Mouse (Mus musculus) cerebellum, adult (tissue): ENCODE data around the gene Carns1.

Source experiments
- ATAC-seq: cut with Nextera tagmentation; 2 replicates; pipeline ENCODE4 v1.9.2; 2017; ENCODE audit warnings: mild to moderate bottlenecking, moderate library complexity, mixed read lengths; ENCODE audit not compliant: insufficient number of reproducible peaks, low FRiP score, low TSS enrichment

Carns1 gene

DNA sequence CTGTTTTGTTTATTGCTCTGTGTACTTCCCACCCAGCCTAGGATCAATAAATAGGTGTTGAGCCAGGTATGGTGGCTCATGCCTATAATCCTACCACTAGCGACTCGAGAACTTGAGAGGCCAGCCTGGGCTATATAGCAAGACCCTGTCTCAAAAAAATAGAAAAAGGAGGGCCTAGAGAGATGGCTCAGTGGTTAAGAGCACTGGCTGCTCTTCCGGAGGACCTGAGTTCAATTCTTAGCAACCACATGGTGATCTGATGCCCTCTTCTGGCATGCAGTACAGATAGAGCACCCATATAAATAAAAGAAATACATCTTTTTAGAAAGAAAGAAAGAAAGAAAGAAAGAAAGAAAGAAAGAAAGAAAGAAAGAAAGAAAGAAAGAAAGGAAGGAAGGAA, 27.9 kb upstream of the Carns1 start:
- no peak for ATAC-seq

DNA sequence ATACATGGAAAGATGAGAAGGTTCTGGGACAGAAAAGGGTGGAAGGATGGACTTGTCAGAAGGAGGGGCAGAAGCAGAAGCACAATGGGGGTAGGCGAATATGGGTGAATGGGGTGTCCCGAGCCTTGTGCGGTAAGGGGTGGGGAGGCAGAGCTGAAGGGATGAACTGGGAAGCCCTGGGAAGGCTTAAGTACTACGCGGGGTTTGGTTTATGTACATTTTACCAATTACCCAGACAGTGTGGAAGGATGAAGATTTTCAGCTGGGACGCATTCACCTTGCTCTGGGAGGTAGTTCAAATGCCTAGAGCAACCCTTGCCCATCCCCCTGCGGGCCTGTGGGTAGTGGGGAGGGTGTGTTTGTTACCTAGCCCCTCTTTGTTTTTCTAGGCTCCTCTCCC, 26.9 kb upstream of the Carns1 start:
- ATAC-seq: no peak

DNA sequence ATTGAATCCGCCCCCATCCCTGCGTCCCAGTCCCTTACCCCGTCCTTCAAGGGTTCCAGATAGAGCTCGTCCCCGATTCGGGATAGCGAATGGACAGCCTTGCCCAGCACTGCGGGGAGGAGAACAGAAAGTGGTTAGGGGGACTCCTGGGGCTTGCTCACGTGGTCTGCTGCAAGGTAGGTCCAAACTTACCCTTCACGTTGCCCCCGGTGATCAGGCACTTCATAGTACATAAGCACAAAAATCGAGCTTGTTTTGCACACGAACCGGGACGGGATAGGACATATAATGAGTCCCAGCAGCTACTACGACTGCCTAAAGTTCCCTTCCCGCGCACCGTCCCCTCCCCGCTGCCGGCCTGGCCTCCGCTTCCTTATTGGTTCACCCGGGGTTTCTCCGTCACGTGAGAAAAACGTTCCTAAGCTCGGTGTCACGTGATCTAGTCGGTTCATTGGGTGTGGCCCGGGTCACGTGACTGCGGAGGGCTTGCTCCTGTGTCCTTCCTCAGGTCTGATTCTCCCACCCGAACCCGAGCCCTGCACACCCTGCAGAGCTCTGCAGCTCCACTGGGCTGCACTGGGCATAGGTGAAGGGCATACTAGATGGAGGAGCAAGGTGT, 26.1 kb upstream of the Carns1 start, which contains the start of gene Rad9a:
Gene Rad9a (minus strand): TSS at position 372 of the 619 bp plus-strand sequence.
- peak; percentile 75; the same call in 1 of the 2 replicates for ATAC-seq

DNA sequence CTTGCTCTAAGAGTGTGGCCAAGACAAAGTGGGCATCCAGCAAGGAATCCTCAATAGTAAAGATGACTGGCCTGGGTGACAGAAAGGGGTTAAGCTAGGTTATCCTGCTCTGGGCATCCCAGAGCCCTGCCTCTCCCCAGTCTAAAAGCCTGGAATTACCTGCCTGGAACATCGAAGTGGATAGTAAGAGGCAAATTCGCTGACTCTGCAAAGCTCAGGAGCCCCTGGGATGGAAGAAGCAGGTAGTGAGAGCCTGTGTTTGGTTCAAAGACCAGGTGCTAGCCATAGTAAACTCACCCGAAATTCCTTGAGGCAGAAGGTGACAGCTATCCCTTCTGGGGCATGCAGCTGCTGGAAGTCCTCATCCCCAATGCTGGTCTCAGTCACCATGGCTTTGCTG, 21.9 kb upstream of the Carns1 start:
- ATAC-seq: no peak

DNA sequence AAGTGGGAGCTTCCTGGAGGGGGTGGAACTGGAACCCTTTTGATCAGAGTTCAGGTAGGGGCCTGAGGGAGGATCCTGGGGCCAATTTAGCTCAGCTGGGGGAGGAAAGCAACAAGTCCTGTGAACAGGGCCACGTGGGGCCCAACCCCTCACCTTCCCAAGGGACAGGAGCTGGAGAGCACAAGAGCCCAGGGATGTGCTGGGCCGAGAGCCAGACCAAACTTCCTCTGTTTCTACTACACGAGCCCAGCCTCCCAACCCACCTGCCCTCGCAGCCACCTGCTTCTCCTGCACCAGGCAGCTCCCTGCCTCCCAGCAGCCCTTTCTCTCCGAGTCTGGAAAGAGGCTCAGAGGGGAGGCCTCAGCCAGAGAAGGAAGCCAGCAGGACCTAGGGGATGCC, 21.3 kb upstream of the Carns1 start:
- ATAC-seq: no peak

DNA sequence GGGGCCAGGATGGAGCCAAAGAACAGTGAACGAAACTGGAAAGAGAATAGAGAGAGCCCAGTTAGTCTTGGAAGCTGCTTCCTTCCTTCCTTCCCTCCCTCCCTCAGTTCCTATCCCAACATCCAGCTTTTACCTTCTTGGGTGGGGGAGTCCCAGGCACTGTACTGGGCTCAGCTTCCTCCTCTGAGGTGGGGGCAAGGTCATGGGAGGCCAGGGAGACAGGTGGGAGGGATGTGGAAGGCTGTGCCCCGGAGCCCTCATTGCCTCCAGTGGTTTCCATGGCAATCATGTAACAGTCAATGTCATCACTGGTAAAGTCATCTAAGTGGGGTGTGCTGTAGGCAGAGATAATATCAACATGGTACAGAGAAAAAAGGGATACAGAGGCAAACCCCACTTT, 20.8 kb upstream of the Carns1 start:
- no peak for ATAC-seq

DNA sequence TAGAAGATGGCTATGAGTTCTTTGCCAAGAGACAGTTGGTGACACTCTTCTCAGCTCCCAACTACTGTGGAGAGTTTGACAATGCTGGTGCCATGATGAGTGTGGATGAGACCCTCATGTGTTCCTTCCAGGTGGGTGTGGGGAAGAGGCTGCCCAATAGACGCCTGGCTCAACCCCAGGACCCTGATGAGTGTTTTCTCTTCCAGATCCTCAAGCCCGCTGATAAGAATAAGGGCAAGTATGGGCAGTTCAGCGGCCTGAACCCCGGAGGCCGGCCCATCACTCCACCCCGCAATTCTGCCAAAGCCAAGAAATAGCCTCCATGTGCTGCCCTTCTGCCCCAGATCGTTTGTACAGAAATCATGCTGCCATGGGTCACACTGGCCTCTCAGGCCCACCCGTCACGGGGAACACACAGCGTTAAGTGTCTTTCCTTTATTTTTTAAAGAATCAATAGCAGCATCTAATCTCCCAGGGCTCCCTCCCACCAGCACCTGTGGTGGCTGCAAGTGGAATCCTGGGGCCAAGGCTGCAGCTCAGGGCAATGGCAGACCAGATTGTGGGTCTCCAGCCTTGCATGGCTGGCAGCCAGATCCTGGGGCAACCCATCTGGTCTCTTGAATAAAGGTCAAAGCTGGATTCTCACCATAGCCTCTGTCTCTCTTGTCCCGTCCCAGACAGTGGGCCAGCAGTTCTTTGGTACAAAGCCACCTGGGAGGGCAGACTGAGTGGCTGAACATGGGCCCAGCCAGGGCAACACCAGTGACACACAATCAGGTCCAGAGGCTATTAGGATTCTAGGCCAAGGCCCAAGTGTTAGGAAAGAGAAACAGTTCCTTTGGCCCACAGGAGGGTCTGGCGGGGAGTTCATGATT, 19.7 kb upstream of the Carns1 start:
- no peak for ATAC-seq

DNA sequence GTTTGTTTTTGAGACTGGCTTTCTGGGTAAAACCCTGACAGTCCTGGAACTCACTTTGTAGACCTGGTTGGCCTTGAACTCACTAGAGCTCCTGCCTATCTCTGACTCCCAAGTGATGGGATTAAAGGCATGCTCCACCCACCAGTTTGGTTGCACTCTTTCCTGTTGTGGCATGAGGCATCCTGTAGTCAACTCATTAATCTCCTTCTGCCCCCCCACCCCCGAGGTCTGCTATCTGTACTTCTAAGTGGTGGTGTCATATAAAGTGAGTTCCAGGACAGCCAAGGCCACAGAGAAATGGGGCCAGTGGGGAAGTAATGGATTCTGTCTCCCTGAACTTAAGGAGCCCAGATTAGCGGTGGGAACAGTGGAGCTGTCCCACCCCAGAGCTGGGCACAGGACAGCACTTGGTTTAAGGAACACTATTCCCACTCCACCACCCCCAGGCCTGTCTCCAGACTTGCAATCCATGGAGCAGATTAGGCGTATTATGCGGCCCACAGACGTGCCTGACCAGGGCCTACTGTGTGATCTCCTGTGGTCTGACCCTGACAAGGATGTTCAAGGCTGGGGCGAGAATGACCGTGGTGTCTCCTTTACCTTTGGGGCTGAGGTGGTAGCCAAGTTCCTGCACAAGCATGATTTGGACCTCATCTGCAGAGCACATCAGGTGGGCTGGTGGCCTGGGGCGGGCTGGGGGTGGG, 18.9 kb upstream of the Carns1 start:
- ATAC-seq: no peak

DNA sequence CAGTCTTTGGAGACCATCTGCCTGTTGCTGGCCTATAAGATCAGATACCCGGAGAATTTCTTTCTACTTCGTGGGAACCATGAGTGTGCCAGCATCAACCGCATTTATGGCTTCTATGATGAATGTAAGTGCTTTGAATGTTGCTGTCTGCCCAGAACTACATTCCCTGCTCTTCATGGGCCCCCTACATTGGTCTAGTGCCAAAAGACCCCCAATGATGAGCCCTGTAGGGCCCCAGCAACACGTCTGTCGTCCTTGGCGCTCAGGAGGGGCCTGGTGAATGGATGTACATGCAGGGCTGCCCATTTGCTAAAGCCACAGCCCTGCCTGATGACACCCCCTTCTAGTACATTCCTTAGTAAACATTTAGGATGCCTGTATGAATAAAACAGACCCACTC, 17.9 kb upstream of the Carns1 start:
- no peak for ATAC-seq

DNA sequence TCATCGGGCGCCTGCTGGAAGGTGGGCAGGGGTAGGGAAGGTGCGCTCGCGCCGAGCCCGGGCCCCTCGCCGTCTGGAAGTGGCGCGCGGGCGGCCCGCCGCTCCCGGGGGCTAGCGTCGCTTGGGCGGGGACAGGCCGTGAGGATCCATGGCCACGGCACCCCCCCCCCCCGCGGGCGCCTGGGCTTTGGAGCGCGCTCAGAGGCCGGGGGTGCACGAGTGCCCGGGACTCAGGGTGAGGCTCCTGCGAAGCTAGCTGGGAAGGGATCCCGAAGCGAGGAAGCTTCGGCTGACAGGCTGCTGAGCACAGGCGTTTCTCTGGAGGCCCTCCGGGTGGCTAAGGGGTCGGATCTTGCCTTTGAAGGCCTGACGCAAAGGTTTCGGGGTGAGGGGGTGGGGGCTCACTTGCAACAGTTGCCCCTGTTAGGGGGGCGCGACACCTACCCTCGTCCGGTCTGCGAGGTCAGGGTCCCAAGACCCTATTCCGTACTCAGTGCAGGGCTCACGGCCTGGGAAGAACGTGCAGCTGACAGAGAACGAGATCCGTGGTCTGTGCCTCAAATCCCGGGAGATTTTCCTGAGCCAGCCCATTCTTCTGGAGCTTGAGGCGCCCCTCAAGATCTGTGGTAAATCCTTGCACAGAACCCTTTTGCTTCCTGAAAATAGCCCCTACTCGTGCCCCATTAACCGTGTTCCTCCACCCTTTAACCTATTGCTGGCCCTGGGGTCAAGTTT, 17.1 kb upstream of the Carns1 start:
- no peak for ATAC-seq

DNA sequence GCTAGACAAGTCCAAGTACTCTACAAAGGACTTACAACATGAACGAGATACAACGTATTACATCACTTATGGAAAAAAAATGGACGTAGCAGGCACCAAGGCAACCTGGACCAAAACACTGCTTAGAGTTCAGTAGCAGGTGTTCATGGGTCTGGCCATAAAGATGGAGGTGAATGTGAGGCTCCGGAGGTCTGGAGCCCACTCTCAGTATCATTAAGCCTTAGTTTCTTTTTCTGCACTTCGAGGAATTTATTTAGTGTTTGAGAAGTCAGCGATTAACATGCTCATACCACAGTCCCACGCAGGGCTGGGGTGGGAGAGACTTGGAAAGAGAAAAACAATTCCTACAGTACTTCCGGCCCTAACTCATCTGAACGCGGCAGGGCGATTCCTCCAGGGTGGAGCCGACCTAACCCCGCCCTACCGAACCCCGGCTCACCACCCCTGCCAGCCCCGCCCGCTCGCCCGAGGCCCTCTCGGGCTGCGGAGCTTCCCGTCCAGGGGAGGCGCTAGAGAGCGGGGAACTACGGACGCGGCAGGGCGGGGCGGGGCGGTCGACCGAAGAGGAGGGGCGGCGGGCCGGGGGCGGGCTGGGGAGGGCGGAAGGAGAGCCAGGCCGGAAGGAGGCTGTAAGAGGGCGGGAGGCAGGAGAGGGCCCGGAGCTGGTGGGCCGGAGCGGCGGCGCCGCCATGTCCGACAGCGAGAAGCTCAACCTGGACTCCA, 16.4 kb upstream of the Carns1 start, which contains the start of gene Ppp1ca:
Gene Ppp1ca (plus strand): TSS at position 538 of the 723 bp plus-strand sequence.
- peak; percentile 70 for ATAC-seq

DNA sequence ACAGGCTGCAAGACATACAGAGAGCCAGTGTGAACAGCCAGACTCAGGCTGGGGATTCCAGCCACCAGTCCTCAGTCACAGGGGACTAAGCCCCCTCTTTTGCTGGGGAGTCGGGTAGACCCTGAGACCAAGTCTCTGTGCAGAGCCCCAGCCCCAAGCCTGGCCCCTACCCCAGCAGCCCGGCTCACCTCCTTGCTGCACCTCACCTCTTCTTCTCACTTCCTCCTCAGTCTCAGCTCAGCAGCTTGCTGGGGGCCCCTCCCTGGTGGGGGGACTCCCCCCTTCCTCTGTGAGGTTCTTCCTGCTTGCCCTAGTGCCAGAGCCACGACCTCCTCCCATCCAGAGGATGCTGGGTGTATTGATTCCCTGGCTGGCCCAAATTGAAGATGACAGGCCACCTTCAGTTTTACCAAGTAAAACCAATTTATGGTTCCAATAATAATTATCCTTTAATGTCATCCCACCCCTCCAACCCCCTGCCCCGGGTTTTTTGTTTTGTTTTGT, 15.6 kb upstream of the Carns1 start, which contains the start of gene Tbc1d10c:
Gene Tbc1d10c (minus strand): TSS at position 454 of the 504 bp plus-strand sequence.
- no peak for ATAC-seq

DNA sequence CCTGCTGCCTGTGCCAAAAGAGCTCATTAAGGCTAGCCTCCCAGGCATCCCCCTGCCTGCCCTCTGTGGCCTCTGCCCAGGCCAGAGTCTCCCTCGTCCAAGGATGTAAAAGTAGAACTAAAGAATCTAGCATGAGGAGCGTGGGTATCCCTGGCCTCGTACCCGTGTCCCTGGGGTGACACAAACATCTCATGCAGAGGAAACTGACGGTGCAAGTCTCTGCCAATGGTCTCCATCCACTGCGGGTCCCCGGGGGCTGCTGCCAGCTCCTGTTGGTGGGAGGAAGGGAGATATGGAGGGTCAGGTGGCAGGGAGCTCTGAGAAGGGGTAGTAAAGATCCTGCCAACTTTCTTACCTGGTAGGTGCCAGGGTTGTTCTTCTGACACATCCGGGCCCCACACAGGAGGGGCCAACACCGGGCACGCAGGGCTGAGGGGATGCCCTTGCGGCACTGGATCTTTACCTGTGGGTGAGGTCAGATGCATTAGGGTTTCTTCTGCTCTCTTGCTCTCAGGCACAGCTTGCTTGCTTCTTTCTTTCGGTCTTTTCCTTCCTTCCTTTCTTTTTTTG, 13.9 kb upstream of the Carns1 start:
- ATAC-seq: no peak

DNA sequence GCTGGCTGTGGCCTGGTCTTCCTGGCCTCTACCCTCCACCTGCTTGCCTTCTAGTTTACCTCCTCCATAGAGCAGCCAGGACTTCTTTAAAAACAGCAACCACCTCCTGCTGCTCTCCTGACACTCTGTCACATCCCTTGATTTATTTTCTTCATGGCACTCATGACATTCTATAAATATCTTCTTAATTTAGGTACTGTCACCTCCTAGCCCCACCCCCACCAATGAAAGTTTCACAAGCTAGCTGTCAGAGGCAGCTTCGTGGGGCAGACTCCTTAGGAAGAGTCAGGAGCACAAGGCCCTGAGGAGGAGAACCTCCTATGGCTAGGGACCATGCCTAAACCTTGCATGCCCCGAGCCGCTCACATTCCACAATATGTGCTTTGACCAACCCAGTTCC, 12.0 kb upstream of the Carns1 start:
- no peak for ATAC-seq

DNA sequence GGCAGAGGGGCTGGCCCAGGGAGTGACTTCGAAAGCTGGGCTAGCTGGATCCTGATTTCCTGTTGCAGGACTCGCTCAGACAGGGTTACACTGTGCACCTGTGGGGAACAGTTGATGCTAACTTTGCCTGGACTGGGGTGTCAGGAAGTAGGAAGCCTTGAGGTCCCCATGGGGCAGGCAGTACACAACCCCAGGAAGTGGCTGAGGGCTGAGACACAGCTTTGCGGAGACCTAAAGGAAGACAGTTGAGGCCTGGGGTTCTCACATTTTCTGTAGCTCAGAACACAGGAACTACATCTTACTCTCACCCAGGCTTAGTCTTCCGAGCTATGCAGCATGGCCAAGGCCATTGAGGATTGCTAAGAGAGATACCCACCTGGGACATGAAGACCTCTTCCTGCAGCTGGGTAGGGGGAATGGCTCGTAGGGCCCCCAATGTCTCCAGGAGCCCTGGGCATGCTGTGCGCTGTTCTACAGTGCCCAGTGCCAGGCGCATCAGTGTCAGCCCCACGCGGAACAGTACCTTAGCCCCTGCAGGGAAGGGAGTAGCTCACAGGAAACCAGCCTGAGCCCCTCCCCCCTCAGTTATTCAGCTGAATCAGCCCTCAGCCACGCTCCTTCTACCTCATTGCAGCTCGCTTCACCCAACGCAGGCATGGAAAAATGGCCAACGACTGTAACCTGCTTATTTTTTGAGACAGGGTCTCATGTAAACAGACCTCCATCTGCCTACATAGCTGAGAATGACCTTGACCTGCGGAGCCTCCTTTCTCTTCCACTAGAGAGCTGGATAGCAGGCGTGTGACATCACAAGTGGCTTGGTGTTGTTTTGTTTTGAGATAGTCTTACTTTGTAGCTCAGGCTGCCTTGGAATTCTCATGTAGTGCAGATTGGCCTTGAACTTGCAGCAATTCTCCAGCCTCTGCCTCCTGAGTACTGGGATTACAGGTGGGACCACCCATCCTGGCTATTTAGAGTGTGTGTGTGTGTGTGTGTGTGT, 10.0 kb upstream of the Carns1 start:
- no peak for ATAC-seq

DNA sequence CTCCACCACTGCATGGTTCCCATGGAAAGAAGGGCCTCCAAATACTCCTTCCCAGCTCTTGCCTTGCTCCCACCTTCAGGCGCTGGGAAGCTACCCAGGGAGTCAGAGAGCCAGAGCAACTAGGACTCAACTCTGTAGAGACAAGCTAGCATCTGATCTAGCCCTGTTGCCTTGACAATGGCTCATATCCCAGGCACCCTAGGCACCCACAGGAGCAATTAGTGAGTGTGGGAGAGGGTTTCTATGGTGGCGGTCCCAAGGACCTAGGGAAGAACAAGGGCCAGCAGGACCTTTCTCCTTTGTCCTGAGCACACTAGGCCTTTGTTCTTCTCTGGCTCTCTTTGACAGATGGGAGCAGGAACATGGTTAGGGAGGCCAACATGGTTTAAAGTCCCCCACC, 8.4 kb upstream of the Carns1 start:
- ATAC-seq: no peak

DNA sequence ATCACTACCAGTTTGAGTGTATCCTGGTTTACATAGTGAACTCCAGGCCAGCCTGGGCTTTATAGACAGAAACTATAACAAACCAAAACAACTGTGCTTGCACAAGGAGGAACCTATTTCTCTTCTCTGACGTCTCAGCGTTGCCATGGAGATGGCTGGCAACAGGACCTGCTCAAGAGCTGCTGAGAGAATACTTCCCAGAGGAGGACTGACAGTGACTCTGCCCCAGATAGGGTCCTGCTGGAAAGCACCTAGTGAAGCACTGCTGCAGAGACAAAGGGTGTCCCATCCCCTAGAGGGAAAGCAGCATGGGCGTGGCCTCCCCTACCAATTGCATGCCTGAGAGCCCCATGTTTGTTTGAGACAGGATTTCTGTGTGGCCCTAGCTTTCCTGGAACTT, 6.6 kb upstream of the Carns1 start:
- ATAC-seq: no peak

DNA sequence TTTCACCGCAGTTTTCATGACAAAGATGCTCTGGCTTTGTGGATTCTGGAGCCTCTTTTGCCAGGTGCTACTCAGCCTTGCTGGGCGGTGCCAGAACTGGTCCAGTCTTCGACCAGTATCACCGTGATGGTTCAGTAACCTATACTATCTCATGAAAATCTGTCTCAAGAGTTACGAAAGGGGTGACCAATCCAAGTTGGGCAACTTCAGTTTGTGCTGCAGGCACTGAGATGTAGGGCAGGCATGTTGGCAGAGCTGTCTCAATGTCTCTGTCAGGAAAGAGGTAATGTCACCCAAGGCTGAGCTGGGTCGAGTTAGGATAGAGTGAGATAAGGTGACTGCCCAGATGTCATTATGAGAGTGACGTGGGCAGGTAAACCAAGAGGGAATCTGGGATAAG, 5.1 kb upstream of the Carns1 start:
- ATAC-seq: no peak
